ENCODE assay signal across 8 mouse cellular contexts in genomic region chr1:40579784-40580183, GRCm38 (mm10). TPM values are rescaled to one million over a fixed set of nuclear protein-coding genes. Genes with fewer than 3 reads are reported as not detected.
DNase-seq lines count a peak whose midpoint lies in the region; ATAC-seq and TF ChIP-seq lines count a peak whose summit lies in the region.

Slc9a4 (plus strand) TSS chr1:40580081.

- intact Hi-C loops in gastrocnemius, postnatal 14 days (cut with DNase I; ENCODE audit: low total_unique reads) = loop anchor here (5.0 to 10.0 kb wide), 2 partner anchors 78 to 195 kb away; no protein-coding TSS in a partner anchor

- no peaks in the 10 kb centered on the region for H3K27me3 ChIP-seq in G1E (ENCODE audit: insufficient read depth, low read length)
- no peaks in the 10 kb centered on the region for H3K27me3 ChIP-seq in midbrain, embryonic 15.5 days (replicated peaks)

- H3K4me1 ChIP-seq in G1E (ENCODE audit: insufficient read depth, low read depth, low read length) = no peaks in the 10 kb centered on the region
- peaks cover 2% of the 10 kb centered on the region; the same call in 1 of the 2 replicates for H3K4me1 ChIP-seq in midbrain, embryonic 15.5 days

- peak; percentile 36 for DNase-seq in gastrocnemius, adult 18-20 months (ENCODE audit: low spot score)
- DNase-seq in gastrocnemius, postnatal 14 days = no peak
- no peak for DNase-seq in G1E (ENCODE audit: low spot score)
- DNase-seq in embryo, embryonic 11 days = peak; percentile 60
- peak; percentile 40 for DNase-seq in heart, postnatal 4 days
- peak; percentile 23 to 52 for DNase-seq in layer of hippocampus, postnatal 25 days (ENCODE audit: extremely low spot score in 1 of 2, low spot score in 1 of 2)
- DNase-seq in thymus, postnatal 25 days = peak; percentile 24

- H3K36me3 ChIP-seq in G1E (replicated peaks) = no peaks in the 10 kb centered on the region
- no peaks in the 10 kb centered on the region for H3K36me3 ChIP-seq in midbrain, embryonic 15.5 days (replicated peaks)

- H3K4me2 ChIP-seq in midbrain, embryonic 15.5 days = peak within 1 kb of the TSS; percentile 33; the same call in 1 of the 2 replicates

- no peak for ATAC-seq in G1E (ENCODE audit: extremely low read depth, insufficient number of reproducible peaks, low FRiP score, poor library complexity, severe bottlenecking)
- ATAC-seq in midbrain, embryonic 15.5 days (replicated peaks) = no peak

- no peak within 1 kb of the TSS for H3K4me3 ChIP-seq in G1E (ENCODE audit: low read depth, low read length)
- 0 out of 2 replicates have a peak within 1 kb of the TSS, but pooled peaks have one; percentile 4 for H3K4me3 ChIP-seq in midbrain, embryonic 15.5 days

- TF ChIP-seq CTCF in G1E (IDR thresholded peaks at IDR 0.05; ENCODE audit: low read depth, low read length) = peak; percentile 36; the same call in 1 of the 2 replicates

- H3K27ac ChIP-seq in midbrain, embryonic 15.5 days = no peak within 1 kb of the TSS

- no peak within 1 kb of the TSS for H3K9ac ChIP-seq in midbrain, embryonic 15.5 days

- H3K9me3 ChIP-seq in G1E (replicated peaks) = no peaks in the 10 kb centered on the region
- H3K9me3 ChIP-seq in midbrain, embryonic 15.5 days = no peaks in the 10 kb centered on the region

- 14% methylated on average over 7 of the region's 7 CpGs for WGBS in midbrain, embryonic 15.5 days

RNA-seq across cellular contexts. Expression of gene Slc9a4, which starts in this region (rescaled TPM):
- under 1 TPM; 0.30 to 0.59 TPM for total RNA-seq in gastrocnemius, adult 18-20 months (2021)
- under 1 TPM; 0.11 to 0.21 TPM for total RNA-seq in gastrocnemius, postnatal 14 days (2021)
- total RNA-seq in G1E (2014; fragmentation: Nextera tagmentation) = not detected in 2 replicates
- 0.17 TPM in 1 of 2 replicates, not detected in the other for total RNA-seq in G1E (2017)
- polyA plus RNA-seq in G1E (2012) = not detected in 2 replicates
- total RNA-seq in heart, postnatal 4 days (2021) = not detected
- 10 to 100 TPM; 19.5 to 19.6 TPM for total RNA-seq in layer of hippocampus, postnatal 25 days (2021)
- polyA plus RNA-seq in midbrain, embryonic 15.5 days (2015; fragmentation: Nextera tagmentation; extraction: Ambion mirVana) = not detected in 2 replicates

Comparison
In these comparisons a context has a peak if more than half of its experiments do, and no peak if none do; other contexts are left out.
1. RNA of gene Slc9a4 (total RNA-seq): 19.5 to 19.6 TPM in layer of hippocampus, postnatal 25 days; 0.30 to 0.59 TPM in gastrocnemius, adult 18-20 months, 0.11 to 0.21 TPM in gastrocnemius, postnatal 14 days, not detected in heart, postnatal 4 days and 0.17 TPM in G1E; every median in the first group is over 10 times any median in the second.
2. Peak in DNase-seq in gastrocnemius, adult 18-20 months; RNA of the gene not detected or under 1 TPM.
3. Peak in DNase-seq in heart, postnatal 4 days; RNA of the gene not detected or under 1 TPM.
4. DNase-seq: peak in embryo, embryonic 11 days (single experiment), layer of hippocampus, postnatal 25 days (2 of 2) and thymus, postnatal 25 days (single experiment); none in gastrocnemius, postnatal 14 days (single experiment) and G1E (single experiment).